Mouse (Mus musculus): ENCODE measurements at regions not wholly inside any gene's neighbourhood (a gene's known extent, or its start where the extent isn't known, plus 50 kb on each side); places are given as distances from the start of the nearest gene placed in this dataset.
"Not testable (repeated sequence)": the region's sequence is repeated elsewhere in the genome, so short reads cannot be mapped to it uniquely, and the experiment has no call there.

GRCm38 (mm10) chr5:13847571-13847970, 56.2 kb downstream of the Speer3 start:
- Histone ChIP-seq H3K4me1 (replicated peaks; ENCODE audit: control insufficient read depth, insufficient read depth, low read length) (no peaks in the 10 kb centered on the region), H3K9me3 (ENCODE audit: control insufficient read depth, low read length) (no peaks in the 10 kb centered on the region), H3K27me3 (ENCODE audit: control insufficient read depth, insufficient read depth, low read depth, low read length) (no peaks in the 10 kb centered on the region), H3K4me2 (ENCODE audit: low read depth, low read length) (no peak overlapping the region), H3K4me3 (ENCODE audit: low read length) (no peak overlapping the region), H3K36me3 (ENCODE audit: control insufficient read depth, insufficient read depth, low read length) (no peaks in the 10 kb centered on the region), H3K9ac (ENCODE audit: low read length) (no peak overlapping the region), H3K27ac (ENCODE audit: low read length) (no peak overlapping the region)
- no peak for ATAC-seq (ENCODE audit: low read depth)
- WGBS, result 44% methylated on average over 1 of the region's 1 CpGs

- H3K4me2 ChIP-seq (ENCODE audit: low read depth, low read length), result not testable (repeated sequence)
- peak; percentile 69 for ATAC-seq (ENCODE audit: low read depth)
Measured at GRCm38 (mm10) chr5:13880236-13880635, 88.8 kb downstream of the Speer3 start.

GRCm38 (mm10) chr5:13888415-13888814, 97.0 kb downstream of the Speer3 start:
- H3K4me2 ChIP-seq (ENCODE audit: low read depth, low read length), result no peak overlapping the region

More at GRCm38 (mm10) chr5:13880236-13880635, 88.8 kb downstream of the Speer3 start:
- H3K4me3 ChIP-seq (ENCODE audit: low read length); H3K36me3 ChIP-seq (ENCODE audit: control insufficient read depth, insufficient read depth, low read length); H3K4me1 ChIP-seq (replicated peaks; ENCODE audit: control insufficient read depth, insufficient read depth, low read length); H3K9me3 ChIP-seq (ENCODE audit: control insufficient read depth, low read length); H3K9ac ChIP-seq (ENCODE audit: low read length); H3K27me3 ChIP-seq (ENCODE audit: control insufficient read depth, insufficient read depth, low read depth, low read length): not testable (repeated sequence)
- 0 out of 2 replicates have a peak overlapping the region, but pooled peaks have one; percentile 25 for H3K27ac ChIP-seq (ENCODE audit: low read length)
- WGBS, result 63% methylated on average over 5 of the region's 6 CpGs

GRCm38 (mm10) chr5:13908257-13908656, 116.8 kb upstream of the Sema3e start:
- Histone ChIP-seq H3K4me3 (ENCODE audit: low read length) (no peak overlapping the region), H3K9ac (ENCODE audit: low read length) (no peak overlapping the region), H3K4me1 (replicated peaks; ENCODE audit: control insufficient read depth, insufficient read depth, low read length) (no peaks in the 10 kb centered on the region), H3K9me3 (ENCODE audit: control insufficient read depth, low read length) (no peaks in the 10 kb centered on the region), H3K27me3 (ENCODE audit: control insufficient read depth, insufficient read depth, low read depth, low read length) (no peaks in the 10 kb centered on the region), H3K27ac (ENCODE audit: low read length) (no peak overlapping the region), H3K36me3 (ENCODE audit: control insufficient read depth, insufficient read depth, low read length) (no peaks in the 10 kb centered on the region), H3K4me2 (ENCODE audit: low read depth, low read length) (no peak overlapping the region)
- WGBS, result 44% methylated on average over 3 of the region's 3 CpGs
- no peak for ATAC-seq (ENCODE audit: low read depth)

More at GRCm38 (mm10) chr5:13888415-13888814, 97.0 kb downstream of the Speer3 start:
- Histone ChIP-seq H3K27ac (ENCODE audit: low read length) (no peak overlapping the region), H3K9me3 (ENCODE audit: control insufficient read depth, low read length) (no peaks in the 10 kb centered on the region), H3K4me1 (replicated peaks; ENCODE audit: control insufficient read depth, insufficient read depth, low read length) (no peaks in the 10 kb centered on the region), H3K27me3 (ENCODE audit: control insufficient read depth, insufficient read depth, low read depth, low read length) (no peaks in the 10 kb centered on the region), H3K36me3 (ENCODE audit: control insufficient read depth, insufficient read depth, low read length) (no peaks in the 10 kb centered on the region), H3K9ac (ENCODE audit: low read length) (no peak overlapping the region), H3K4me3 (ENCODE audit: low read length) (no peak overlapping the region)
- no peak for ATAC-seq (ENCODE audit: low read depth)

GRCm38 (mm10) chr5:13917355-13917754, 107.7 kb upstream of the Sema3e start:
- WGBS, result 79% methylated on average over 2 of the region's 2 CpGs

GRCm38 (mm10) chr5:13922295-13922694, 102.8 kb upstream of the Sema3e start:
- H3K4me1 ChIP-seq (replicated peaks; ENCODE audit: control insufficient read depth, insufficient read depth, low read length), result 0 out of 2 replicates have a peak, but pooled peaks cover 4% of the 10 kb centered on the region
- no peaks in the 10 kb centered on the region for H3K36me3 ChIP-seq (ENCODE audit: control insufficient read depth, insufficient read depth, low read length)
- peak overlapping the region; percentile 27; the same call in 1 of the 2 replicates for H3K27ac ChIP-seq (ENCODE audit: low read length)
- no peak overlapping the region for H3K9ac ChIP-seq (ENCODE audit: low read length)
- 27% methylated on average over 4 of the region's 4 CpGs for WGBS
- H3K27me3 ChIP-seq (ENCODE audit: control insufficient read depth, insufficient read depth, low read depth, low read length), result no peaks in the 10 kb centered on the region
- H3K9me3 ChIP-seq (ENCODE audit: control insufficient read depth, low read length), result no peaks in the 10 kb centered on the region
- H3K4me2 ChIP-seq (ENCODE audit: low read depth, low read length), result no peak overlapping the region
- no peak overlapping the region for H3K4me3 ChIP-seq (ENCODE audit: low read length)
- ATAC-seq (ENCODE audit: low read depth), result no peak

More at GRCm38 (mm10) chr5:13917355-13917754, 107.7 kb upstream of the Sema3e start:
- Histone ChIP-seq H3K27me3 (ENCODE audit: control insufficient read depth, insufficient read depth, low read depth, low read length) (no peaks in the 10 kb centered on the region), H3K4me1 (replicated peaks; ENCODE audit: control insufficient read depth, insufficient read depth, low read length) (0 out of 2 replicates have a peak, but pooled peaks cover under 1% of the 10 kb centered on the region), H3K27ac (ENCODE audit: low read length) (no peak overlapping the region), H3K4me3 (ENCODE audit: low read length) (no peak overlapping the region), H3K9me3 (ENCODE audit: control insufficient read depth, low read length) (no peaks in the 10 kb centered on the region), H3K36me3 (ENCODE audit: control insufficient read depth, insufficient read depth, low read length) (no peaks in the 10 kb centered on the region), H3K9ac (ENCODE audit: low read length) (no peak overlapping the region), H3K4me2 (ENCODE audit: low read depth, low read length) (no peak overlapping the region)
- ATAC-seq (ENCODE audit: low read depth), result no peak

- no peaks in the 10 kb centered on the region for H3K27me3 ChIP-seq (ENCODE audit: control insufficient read depth, insufficient read depth, low read depth, low read length)
- 30% methylated on average over 2 of the region's 2 CpGs for WGBS
- H3K4me2 ChIP-seq (ENCODE audit: low read depth, low read length), result no peak overlapping the region
Measured at GRCm38 (mm10) chr5:13931011-13931410, 94.1 kb upstream of the Sema3e start.

GRCm38 (mm10) chr5:13951346-13951745, 73.7 kb upstream of the Sema3e start:
- H3K36me3 ChIP-seq (ENCODE audit: control insufficient read depth, insufficient read depth, low read length), result no peaks in the 10 kb centered on the region
- 0 out of 2 replicates have a peak, but pooled peaks cover 2% of the 10 kb centered on the region for H3K4me1 ChIP-seq (replicated peaks; ENCODE audit: control insufficient read depth, insufficient read depth, low read length)
- H3K9ac ChIP-seq (ENCODE audit: low read length), result no peak overlapping the region
- H3K27ac ChIP-seq (ENCODE audit: low read length), result no peak overlapping the region
- no peak overlapping the region for H3K4me2 ChIP-seq (ENCODE audit: low read depth, low read length)
- no peak overlapping the region for H3K4me3 ChIP-seq (ENCODE audit: low read length)
- H3K27me3 ChIP-seq (ENCODE audit: control insufficient read depth, insufficient read depth, low read depth, low read length), result no peaks in the 10 kb centered on the region
- no peak for ATAC-seq (ENCODE audit: low read depth)
- H3K9me3 ChIP-seq (ENCODE audit: control insufficient read depth, low read length), result no peaks in the 10 kb centered on the region

More at GRCm38 (mm10) chr5:13931011-13931410, 94.1 kb upstream of the Sema3e start:
- Histone ChIP-seq H3K27ac (ENCODE audit: low read length) (no peak overlapping the region), H3K4me3 (ENCODE audit: low read length) (no peak overlapping the region), H3K36me3 (ENCODE audit: control insufficient read depth, insufficient read depth, low read length) (no peaks in the 10 kb centered on the region), H3K4me1 (replicated peaks; ENCODE audit: control insufficient read depth, insufficient read depth, low read length) (no peaks in the 10 kb centered on the region), H3K9ac (ENCODE audit: low read length) (no peak overlapping the region), H3K9me3 (ENCODE audit: control insufficient read depth, low read length) (no peaks in the 10 kb centered on the region)
- no peak for ATAC-seq (ENCODE audit: low read depth)

GRCm38 (mm10) chr5:13955616-13956015, 69.5 kb upstream of the Sema3e start:
- no peak overlapping the region for H3K4me2 ChIP-seq (ENCODE audit: low read depth, low read length)
- H3K27me3 ChIP-seq (ENCODE audit: control insufficient read depth, insufficient read depth, low read depth, low read length), result no peaks in the 10 kb centered on the region
- no peak for ATAC-seq (ENCODE audit: low read depth)
- H3K27ac ChIP-seq (ENCODE audit: low read length), result no peak overlapping the region
- no peaks in the 10 kb centered on the region for H3K36me3 ChIP-seq (ENCODE audit: control insufficient read depth, insufficient read depth, low read length)
- WGBS, result 90% methylated on average over 1 of the region's 1 CpGs
- H3K4me3 ChIP-seq (ENCODE audit: low read length), result no peak overlapping the region
- no peaks in the 10 kb centered on the region for H3K9me3 ChIP-seq (ENCODE audit: control insufficient read depth, low read length)
- H3K9ac ChIP-seq (ENCODE audit: low read length), result no peak overlapping the region
- H3K4me1 ChIP-seq (replicated peaks; ENCODE audit: control insufficient read depth, insufficient read depth, low read length), result peaks cover 2% of the 10 kb centered on the region; the same call in 1 of the 2 replicates

- Histone ChIP-seq H3K9me3 (ENCODE audit: control insufficient read depth, low read length) (no peaks in the 10 kb centered on the region), H3K4me3 (ENCODE audit: low read length) (no peak overlapping the region), H3K27ac (ENCODE audit: low read length) (peak overlapping the region; percentile 66), H3K27me3 (ENCODE audit: control insufficient read depth, insufficient read depth, low read depth, low read length) (no peaks in the 10 kb centered on the region), H3K9ac (ENCODE audit: low read length) (no peak overlapping the region), H3K4me2 (ENCODE audit: low read depth, low read length) (no peak overlapping the region), H3K36me3 (ENCODE audit: control insufficient read depth, insufficient read depth, low read length) (no peaks in the 10 kb centered on the region), H3K4me1 (replicated peaks; ENCODE audit: control insufficient read depth, insufficient read depth, low read length) (no peaks in the 10 kb centered on the region; the same call in 1 of the 2 replicates)
- peak; percentile 99 for ATAC-seq (ENCODE audit: low read depth)
- 14% methylated on average over 4 of the region's 4 CpGs for WGBS
Measured at GRCm38 (mm10) chr5:13959575-13959974, 65.5 kb upstream of the Sema3e start.

Measured in lung, embryonic 16.5 days (tissue).